Comparison of ENCODE assay signal across 22 mouse cellular contexts in genomic region chr2:173454741-173455140, GRCm38 (mm10).
DNase-seq lines count a peak whose midpoint lies in the region; ATAC-seq and TF ChIP-seq lines count a peak whose summit lies in the region.
"Had no signal": no experiment of that assay in that cellular context is flagged by ENCODE, and none has a peak within 500 bp of the region (broad histone marks: within the 10 kb centered on the region; RNA-seq: fewer than 3 reads in every experiment).

No protein-coding gene starts in this region.

- no peak overlapping the region for H3K4me2 ChIP-seq in midbrain, postnatal 0 days (ENCODE audit: low read depth, low read length, poor library complexity, severe bottlenecking)
- H3K4me2 ChIP-seq in midbrain, embryonic 11.5 days: no peak overlapping the region
- H3K4me2 ChIP-seq: hindbrain, embryonic 14.5 days; intestine, embryonic 15.5 days; limb, embryonic 15.5 days; liver, embryonic 15.5 days; midbrain, embryonic 15.5 days; neural tube, embryonic 15.5 days had no signal

- in situ Hi-C loops in ES-E14 (cut with MboI; ENCODE audit: low sequenced_read_pairs in 2 of 2, unreplicated experiment in 2 of 2): loop anchor here in 1 of 2 experiments (10.0 kb wide), 1 partner anchor 260 kb away; no protein-coding TSS in a partner anchor

- no peak for ATAC-seq in midbrain, postnatal 0 days (ENCODE audit: low FRiP score)
- ATAC-seq in midbrain, embryonic 11.5 days (ENCODE audit: low FRiP score): no peak
- ATAC-seq: forebrain, embryonic 14.5 days; intestine, embryonic 15.5 days; midbrain, embryonic 15.5 days had no signal

- H3K36me3 ChIP-seq in midbrain, postnatal 0 days (ENCODE audit: insufficient read depth, low read length): no peaks in the 10 kb centered on the region
- H3K36me3 ChIP-seq in midbrain, embryonic 11.5 days (ENCODE audit: control insufficient read depth, insufficient read depth, low read length): no peaks in the 10 kb centered on the region
- no peaks in the 10 kb centered on the region for H3K36me3 ChIP-seq in ES-E14 (ENCODE audit: control insufficient read depth, insufficient read depth, low read length, poor library complexity, severe bottlenecking)
- H3K36me3 ChIP-seq: heart, embryonic 10.5 days; intestine, embryonic 15.5 days; limb, embryonic 15.5 days; liver, embryonic 15.5 days; midbrain, embryonic 15.5 days; neural tube, embryonic 15.5 days had no signal

- no peak overlapping the region for H3K27ac ChIP-seq in midbrain, postnatal 0 days (ENCODE audit: low read depth, low read length)
- H3K27ac ChIP-seq in midbrain, embryonic 11.5 days (ENCODE audit: low read depth, low read length): no peak overlapping the region
- no peak overlapping the region for H3K27ac ChIP-seq in ES-E14 (ENCODE audit: insufficient read depth, low read depth, low read length, poor library complexity, severe bottlenecking)
- H3K27ac ChIP-seq: heart, embryonic 10.5 days; hindbrain, embryonic 14.5 days; intestine, embryonic 15.5 days; limb, embryonic 15.5 days; liver, embryonic 15.5 days; midbrain, embryonic 15.5 days; neural tube, embryonic 15.5 days had no signal

- peak; percentile 10; the same call in 1 of the 2 replicates for TF ChIP-seq CTCF in midbrain, postnatal 0 days (IDR thresholded peaks at IDR 0.05)

- no peaks in the 10 kb centered on the region for H3K27me3 ChIP-seq in midbrain, postnatal 0 days (ENCODE audit: insufficient read depth, low read length)
- no peaks in the 10 kb centered on the region for H3K27me3 ChIP-seq in midbrain, embryonic 11.5 days (ENCODE audit: control insufficient read depth, insufficient read depth, low read length)
- H3K27me3 ChIP-seq: intestine, embryonic 15.5 days; limb, embryonic 15.5 days; liver, embryonic 15.5 days; midbrain, embryonic 15.5 days; neural tube, embryonic 15.5 days had no signal

- intact Hi-C loops in heart, postnatal 36 days (cut with DNase I): loop anchor here (5.0 kb wide), 2 partner anchors 102 to 117 kb away; no protein-coding TSS in a partner anchor

- 94% methylated on average over 4 of the region's 4 CpGs for WGBS in midbrain, postnatal 0 days
- 94% methylated on average over 4 of the region's 4 CpGs for WGBS in midbrain, embryonic 11.5 days

- DNase-seq in heart, postnatal 4 days: peak; percentile 3
- DNase-seq in heart, postnatal 36 days: no peak
- DNase-seq in midbrain, postnatal 0 days (ENCODE audit: low spot score): no peak
- no peak for DNase-seq in midbrain, embryonic 11.5 days (ENCODE audit: low spot score, missing footprints)
- peak; percentile 21 for DNase-seq in ES-E14 (ENCODE audit: low read depth, low spot score)
- DNase-seq in thymus, postnatal 14 days: peak; percentile 33
- DNase-seq in right cerebral cortex, postnatal 36 days (ENCODE audit: low spot score in 2 of 2): no peak
- no peak for DNase-seq in embryo, embryonic 11 days
- DNase-seq: adrenal gland, adult 2 months; B cell, adult 2 months; cerebellum, adult 8-10 months; layer of hippocampus, postnatal 36 days; lung, postnatal 10 days had no signal

- no peak overlapping the region for H3K9ac ChIP-seq in midbrain, postnatal 0 days (replicated peaks; ENCODE audit: low read length, poor library complexity, severe bottlenecking)
- no peak overlapping the region for H3K9ac ChIP-seq in midbrain, embryonic 11.5 days (ENCODE audit: low read length)
- no peak overlapping the region for H3K9ac ChIP-seq in ES-E14 (ENCODE audit: insufficient read depth, low read depth, low read length, poor library complexity, severe bottlenecking)
- H3K9ac ChIP-seq: hindbrain, embryonic 14.5 days; intestine, embryonic 15.5 days; limb, embryonic 15.5 days; liver, embryonic 15.5 days; midbrain, embryonic 15.5 days; neural tube, embryonic 15.5 days had no signal

- H3K4me1 ChIP-seq in midbrain, postnatal 0 days (ENCODE audit: insufficient read depth, low read length): no peaks in the 10 kb centered on the region
- H3K4me1 ChIP-seq in midbrain, embryonic 11.5 days (ENCODE audit: control insufficient read depth, insufficient read depth, low read length): no peaks in the 10 kb centered on the region
- H3K4me1 ChIP-seq in ES-E14 (ENCODE audit: control insufficient read depth in 2 of 2, insufficient read depth in 2 of 2, low read length in 2 of 2, poor library complexity in 1 of 2): no peaks in the 10 kb centered on the region
- H3K4me1 ChIP-seq: heart, embryonic 10.5 days; intestine, embryonic 15.5 days; liver, embryonic 15.5 days; midbrain, embryonic 15.5 days; neural tube, embryonic 15.5 days had no signal

- H3K9me3 ChIP-seq in midbrain, postnatal 0 days (ENCODE audit: low read length): no peaks in the 10 kb centered on the region
- H3K9me3 ChIP-seq in midbrain, embryonic 11.5 days (ENCODE audit: control insufficient read depth, low read length): no peaks in the 10 kb centered on the region; the same call in 1 of the 2 replicates
- H3K9me3 ChIP-seq in ES-E14 (ENCODE audit: control insufficient read depth, insufficient read depth, low read depth, low read length): no peaks in the 10 kb centered on the region
- H3K9me3 ChIP-seq: intestine, embryonic 15.5 days; limb, embryonic 15.5 days; liver, embryonic 15.5 days; midbrain, embryonic 15.5 days; neural tube, embryonic 15.5 days had no signal

- no peak overlapping the region for H3K4me3 ChIP-seq in midbrain, postnatal 0 days (ENCODE audit: low read depth, low read length)
- H3K4me3 ChIP-seq in midbrain, embryonic 11.5 days (ENCODE audit: low read depth, low read length): no peak overlapping the region
- no peak overlapping the region for H3K4me3 ChIP-seq in ES-E14 (ENCODE audit: insufficient read depth in 1 of 2, low read depth in 1 of 2, low read length in 2 of 2, poor library complexity in 1 of 2, severe bottlenecking in 1 of 2)
- H3K4me3 ChIP-seq: heart, embryonic 10.5 days; intestine, embryonic 15.5 days; limb, embryonic 15.5 days; liver, embryonic 15.5 days; megakaryocyte, embryonic 14.5 days; midbrain, embryonic 15.5 days; neural tube, embryonic 15.5 days had no signal

TF ChIP-seq in ES-E14, 5 proteins besides CTCF, POLR2A, EP300 and RAD21:
- TF ChIP-seq CHD2 (IDR thresholded peaks at IDR 0.05; ENCODE audit: low read depth, low read length) (no peak), ZC3H11A (IDR thresholded peaks at IDR 0.05; ENCODE audit: borderline replicate concordance, low read depth, low read length) (no peak), ZNF384 (IDR thresholded peaks at IDR 0.05; ENCODE audit: low read depth, low read length) (no peak)
TF ChIP-seq in ES-E14: peak in this region for 0.

Comparison
In these comparisons a context has a peak if more than half of its experiments do, and no peak if none do; other contexts are left out.
1. DNase-seq: peak in heart, postnatal 4 days (single experiment), ES-E14 (single experiment) and thymus, postnatal 14 days (single experiment); none in heart, postnatal 36 days (0 of 2), midbrain, postnatal 0 days (single experiment), midbrain, embryonic 11.5 days (single experiment), right cerebral cortex, postnatal 36 days (0 of 2) and embryo, embryonic 11 days (single experiment).